Mouse (Mus musculus) limb, embryonic 15.5 days (tissue): Measurements from ENCODE around the gene Ccz1. TPM values are rescaled to one million over a fixed set of nuclear protein-coding genes. Genes with fewer than 3 reads are reported as not detected.

Source experiments
- ATAC-seq: fragments of 200-750 bp; cut with Nextera tagmentation; 2 replicates; pipeline ENCODE4 v1.8.0; 2017; ENCODE audit warnings: low read depth, moderate TSS enrichment; ENCODE audit not compliant: insufficient number of reproducible peaks, low FRiP score, low TSS enrichment
- H3K27ac ChIP-seq: fragments of 300-500 bp; sonication (generic); 2 replicates; pipeline ENCODE4 v1.5.1; 2015; ENCODE audit warnings: moderate library complexity, mild to moderate bottlenecking, inconsistent platforms
- H3K27me3 ChIP-seq: fragments of 300-500 bp; sonication (generic); 2 replicates; pipeline ENCODE4 v1.6.1; 2015; ENCODE audit warnings: inconsistent platforms
- H3K36me3 ChIP-seq: fragments of 300-500 bp; sonication (generic); 2 replicates; pipeline ENCODE4 v1.6.1; 2015; ENCODE audit warnings: inconsistent platforms
- H3K4me1 ChIP-seq: fragments of 300-500 bp; sonication (generic); 2 replicates; pipeline ENCODE4 v1.6.1; 2015; ENCODE audit warnings: inconsistent platforms
- H3K4me2 ChIP-seq: fragments of 300-500 bp; sonication (generic); 2 replicates; pipeline ENCODE4 v1.6.1; 2015; ENCODE audit warnings: mild to moderate bottlenecking, inconsistent platforms
- H3K4me3 ChIP-seq: fragments of 300-500 bp; sonication (generic); 2 replicates; pipeline ENCODE4 v1.5.1; 2015; ENCODE audit warnings: mild to moderate bottlenecking, inconsistent platforms
- H3K9ac ChIP-seq: fragments of 300-500 bp; sonication (generic); 2 replicates; pipeline ENCODE4 v1.6.1; 2015; ENCODE audit warnings: inconsistent platforms
- H3K9me3 ChIP-seq: fragments of 300-500 bp; sonication (generic); 2 replicates; pipeline ENCODE4 v1.6.1; 2016; ENCODE audit warnings: inconsistent platforms
- WGBS: fragments of 180-500 bp; shearing (Covaris S2); methylation state at CpG from one replicate; pipeline ENCODE4 v1.1.7; 2015; 5-methylcytosine and 5-hydroxymethylcytosine counted together
- polyA plus RNA-seq: library from polyadenylated mRNA; unstranded; fragments of >200 nt; fragmentation: Nextera tagmentation; extraction: Ambion mirVana; gene quantifications from 2 replicates; pipeline ENCODE4 v1.2.1, GENCODE M21; 2015

Ccz1 gene
- polyA plus RNA-seq, 1 experiment from 2014 or later, result 66.8 TPM

DNA sequence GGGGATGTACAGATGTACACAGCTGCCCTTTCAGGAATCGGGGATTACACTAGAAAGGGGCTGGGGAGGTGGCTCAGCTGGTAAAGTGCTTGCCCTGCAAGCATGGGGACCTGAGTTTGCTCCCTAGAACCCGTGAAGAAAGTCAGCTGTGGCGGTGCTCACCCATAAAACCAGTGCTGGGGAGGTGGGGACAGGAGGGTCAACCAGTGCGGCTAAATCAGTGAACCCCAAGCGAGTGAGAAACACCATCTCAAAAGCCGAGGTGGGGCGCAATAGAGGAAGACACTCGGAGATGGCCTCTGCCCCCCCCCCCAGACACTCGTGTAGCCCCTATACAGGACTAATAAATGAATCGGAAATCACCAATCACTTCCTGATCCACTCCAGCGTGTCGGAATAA is 48.0 kb downstream of the Ccz1 start:
- Histone ChIP-seq H3K27me3 (no peaks in the 10 kb centered on the region), H3K4me3 (no peak overlapping the region), H3K9ac (no peak overlapping the region), H3K36me3 (no peaks in the 10 kb centered on the region), H3K9me3 (no peaks in the 10 kb centered on the region), H3K27ac (no peak overlapping the region), H3K4me2 (no peak overlapping the region), H3K4me1 (no peaks in the 10 kb centered on the region)
- ATAC-seq, result no peak
- 84% methylated on average over 12 of the region's 12 CpGs for WGBS

DNA sequence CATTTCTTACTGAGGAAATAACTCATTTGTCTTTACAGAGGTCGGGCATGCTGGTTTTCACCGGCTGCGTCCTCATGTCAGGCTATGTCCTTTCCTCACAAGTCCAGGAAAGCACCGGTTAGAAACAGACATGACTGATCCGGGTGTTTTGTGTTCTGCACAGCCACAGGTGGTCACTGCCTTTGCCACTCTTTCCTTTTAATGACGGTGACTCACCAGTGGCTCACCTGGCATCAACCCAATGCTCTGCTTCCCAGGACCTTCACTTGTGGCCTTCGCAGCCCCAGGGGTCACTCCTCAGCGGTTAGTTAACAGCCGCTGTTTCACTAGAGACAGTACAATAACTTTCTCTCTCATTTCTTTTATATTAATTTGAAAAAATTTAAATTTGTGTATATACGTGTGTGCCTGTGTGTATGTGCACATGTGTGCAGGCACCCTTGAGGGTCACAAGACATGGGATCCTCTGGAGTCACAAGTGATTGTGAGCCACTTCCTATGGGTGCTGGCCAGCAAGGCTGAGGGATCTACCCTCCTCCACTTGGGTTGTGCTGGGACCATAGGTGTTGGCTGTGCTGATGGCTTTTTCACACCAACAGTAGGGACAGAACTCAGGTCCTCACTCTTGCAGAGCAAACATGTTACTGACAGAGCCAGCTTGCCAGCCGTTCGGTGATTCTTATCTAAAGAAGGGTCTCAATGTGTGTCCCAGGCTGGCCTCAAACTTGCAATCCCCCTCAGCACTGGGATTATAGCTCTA is 48.9 kb downstream of the Ccz1 start:
- Histone ChIP-seq H3K27ac (no peak overlapping the region), H3K27me3 (no peaks in the 10 kb centered on the region), H3K9me3 (no peaks in the 10 kb centered on the region), H3K4me3 (no peak overlapping the region), H3K4me1 (no peaks in the 10 kb centered on the region), H3K4me2 (no peak overlapping the region), H3K9ac (no peak overlapping the region), H3K36me3 (no peaks in the 10 kb centered on the region)
- 78% methylated on average over 12 of the region's 12 CpGs for WGBS
- ATAC-seq, result no peak

GRCm38 (mm10) chr5:143961176-143961575 is 53.5 kb downstream of the Ccz1 start:
- Histone ChIP-seq H3K9me3 (no peaks in the 10 kb centered on the region), H3K4me3 (no peak overlapping the region), H3K36me3 (no peaks in the 10 kb centered on the region), H3K4me1 (no peaks in the 10 kb centered on the region), H3K27me3 (no peaks in the 10 kb centered on the region), H3K27ac (no peak overlapping the region), H3K4me2 (no peak overlapping the region), H3K9ac (no peak overlapping the region)
- ATAC-seq, result no peak
- whole genome bisulfite sequencing, result 81% methylated on average over 8 of the region's 8 CpGs

- no peak overlapping the region for H3K4me3 ChIP-seq
- no peaks in the 10 kb centered on the region for H3K4me1 ChIP-seq
- no peaks in the 10 kb centered on the region for H3K36me3 ChIP-seq
- H3K27me3 ChIP-seq, result no peaks in the 10 kb centered on the region
- no peak overlapping the region for H3K4me2 ChIP-seq
- 88% methylated on average over 11 of the region's 11 CpGs for whole genome bisulfite sequencing
- no peak overlapping the region for H3K9ac ChIP-seq
- H3K9me3 ChIP-seq, result no peaks in the 10 kb centered on the region
- no peak overlapping the region for H3K27ac ChIP-seq
- ATAC-seq, result no peak
Observed at GRCm38 (mm10) chr5:143959551-143959950, 55.1 kb downstream of the Ccz1 start.

GRCm38 (mm10) chr5:143957101-143957500 is 57.6 kb downstream of the Ccz1 start:
- ATAC-seq, result no peak
- H3K4me3 ChIP-seq, result no peak overlapping the region
- WGBS, result 89% methylated on average over 6 of the region's 6 CpGs
- H3K4me2 ChIP-seq, result no peak overlapping the region
- H3K4me1 ChIP-seq, result no peaks in the 10 kb centered on the region
- H3K36me3 ChIP-seq, result no peaks in the 10 kb centered on the region
- H3K9me3 ChIP-seq, result no peaks in the 10 kb centered on the region
- no peak overlapping the region for H3K27ac ChIP-seq
- no peaks in the 10 kb centered on the region for H3K27me3 ChIP-seq
- H3K9ac ChIP-seq, result no peak overlapping the region

- Histone ChIP-seq H3K4me3 (no peak overlapping the region), H3K9ac (no peak overlapping the region), H3K27me3 (no peaks in the 10 kb centered on the region), H3K36me3 (no peaks in the 10 kb centered on the region), H3K4me2 (no peak overlapping the region), H3K4me1 (no peaks in the 10 kb centered on the region), H3K9me3 (no peaks in the 10 kb centered on the region), H3K27ac (no peak overlapping the region)
- ATAC-seq, result no peak
- WGBS, result 35% methylated on average over 5 of the region's 5 CpGs
Observed at GRCm38 (mm10) chr5:143950016-143950415, 64.7 kb downstream of the Ccz1 start.

DNA sequence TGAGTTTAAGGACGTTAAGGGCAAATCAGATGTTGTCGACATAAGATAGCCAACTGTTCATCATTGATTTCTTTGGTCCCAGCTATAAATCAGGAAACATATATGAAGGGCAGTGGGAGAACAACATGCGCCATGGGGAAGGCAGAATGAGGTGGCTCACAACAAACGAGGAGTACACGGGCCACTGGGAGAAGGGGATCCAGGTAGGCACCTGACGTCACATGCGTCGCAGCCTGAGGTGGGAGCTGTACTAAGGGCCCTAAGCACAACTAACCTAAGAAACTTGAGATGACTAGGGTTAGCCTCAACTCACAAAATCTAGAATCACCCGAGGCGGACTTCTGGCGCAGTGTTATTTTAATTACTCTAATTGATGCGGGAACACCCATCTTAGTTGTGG is 66.3 kb downstream of the Ccz1 start:
- WGBS, result 79% methylated on average over 12 of the region's 12 CpGs
- ATAC-seq, result no peak
- Histone ChIP-seq H3K4me1 (no peaks in the 10 kb centered on the region), H3K27ac (no peak overlapping the region), H3K9ac (no peak overlapping the region), H3K4me3 (no peak overlapping the region), H3K9me3 (no peaks in the 10 kb centered on the region), H3K27me3 (no peaks in the 10 kb centered on the region), H3K36me3 (no peaks in the 10 kb centered on the region), H3K4me2 (no peak overlapping the region)

GRCm38 (mm10) chr5:143943231-143944125 is 71.2 kb downstream of the Ccz1 start:
- Histone ChIP-seq H3K9ac (no peak overlapping the region), H3K36me3 (no peaks in the 10 kb centered on the region), H3K27me3 (no peaks in the 10 kb centered on the region), H3K4me3 (no peak overlapping the region), H3K9me3 (no peaks in the 10 kb centered on the region), H3K4me1 (no peaks in the 10 kb centered on the region), H3K27ac (no peak overlapping the region), H3K4me2 (no peak overlapping the region)
- WGBS, result 85% methylated on average over 14 of the region's 14 CpGs
- no peak for ATAC-seq

GRCm38 (mm10) chr5:143941588-143941987 is 73.1 kb downstream of the Ccz1 start:
- 21% methylated on average over 10 of the region's 10 CpGs for WGBS

More at GRCm38 (mm10) chr5:143941588-143941987, 73.1 kb downstream of the Ccz1 start:
- no peak overlapping the region for H3K4me2 ChIP-seq
- H3K36me3 ChIP-seq, result no peaks in the 10 kb centered on the region
- H3K4me1 ChIP-seq, result no peaks in the 10 kb centered on the region
- H3K4me3 ChIP-seq, result no peak overlapping the region
- H3K27ac ChIP-seq, result no peak overlapping the region
- H3K27me3 ChIP-seq, result no peaks in the 10 kb centered on the region
- ATAC-seq, result no peak
- no peak overlapping the region for H3K9ac ChIP-seq
- no peaks in the 10 kb centered on the region for H3K9me3 ChIP-seq

Other genes starting within 250 kb of the Ccz1 start
- 36.5 and 38.5 TPM in 2 replicates for gene Eif2ak1, start 197.1 kb downstream of the Ccz1 start, polyA plus RNA-seq
- 0.30 and 0.51 TPM in 2 replicates for gene Ankrd61, start 117.2 kb downstream of the Ccz1 start, polyA plus RNA-seq
- 99.5 and 111 TPM in 2 replicates for gene Aimp2, start 105.0 kb downstream of the Ccz1 start, polyA plus RNA-seq
- 23.6 and 26.5 TPM in 2 replicates for gene Pms2, start 104.9 kb downstream of the Ccz1 start, polyA plus RNA-seq
- gene Gm42421, start 86.7 kb downstream of the Ccz1 start, polyA plus RNA-seq, result 0.70 and 0.72 TPM in 2 replicates
- 1.4 and 3.4 TPM in 2 replicates for gene Rsph10b, start 81.8 kb downstream of the Ccz1 start, polyA plus RNA-seq
- 0.40 and 0.68 TPM in 2 replicates for gene Ocm, start 11.8 kb upstream of the Ccz1 start, polyA plus RNA-seq
- gene Lmtk2, start 85.6 kb upstream of the Ccz1 start, polyA plus RNA-seq, result 3.2 and 3.5 TPM in 2 replicates
- 0.28 and 0.38 TPM in 2 replicates for gene Bhlha15, start 175.4 kb upstream of the Ccz1 start, polyA plus RNA-seq
- 21.7 and 23.3 TPM in 2 replicates for gene Tecpr1, start 208.7 kb upstream of the Ccz1 start, polyA plus RNA-seq
- gene Bri3, start 229.6 kb upstream of the Ccz1 start, polyA plus RNA-seq, result 81.5 and 97.3 TPM in 2 replicates